Mouse (Mus musculus): ENCODE data around the gene Gm38392. TPM values are rescaled to one million over a fixed set of nuclear protein-coding genes. Genes with fewer than 3 reads are reported as not detected.
"Not testable (repeated sequence)": the region's sequence is repeated elsewhere in the genome, so short reads cannot be mapped to it uniquely, and the experiment has no call there.

Gm38392 gene
- polyA plus RNA-seq, 1 experiment from 2014 or later: 0.35 TPM

- ATAC-seq (ENCODE audit: insufficient read depth): peak; percentile 98
- WGBS (ENCODE audit: insufficient replicate concordance): under 1% methylated on average over 44 of the region's 44 CpGs
- H3K4me1 ChIP-seq (replicated peaks): peaks cover 28% of the 10 kb centered on the region
- H3K27me3 ChIP-seq: no peaks in the 10 kb centered on the region
- no peaks in the 10 kb centered on the region for H3K9me3 ChIP-seq (replicated peaks)
- peak within 1 kb of the TSS; percentile 81 for H3K9ac ChIP-seq
- peak within 1 kb of the TSS; percentile 81 for H3K4me3 ChIP-seq (replicated peaks)
- H3K36me3 ChIP-seq (replicated peaks): peaks cover 27% of the 10 kb centered on the region
- peak within 1 kb of the TSS; percentile 82 for H3K4me2 ChIP-seq
- H3K27ac ChIP-seq (replicated peaks): peak within 1 kb of the TSS; percentile 96
These were observed 9.7 kb upstream of the Gm38392 start, which contains the start of the genes Tsacc and Cct3 for GRCm38 (mm10) chr3:88296561-88297318. Gene Tsacc, minus strand, starts transcription at chr3:88296999. Gene Cct3, plus strand, starts transcription at chr3:88297116.

GRCm38 (mm10) chr3:88296110-88296560 lies 9.1 kb upstream of the Gm38392 start:
- no peaks in the 10 kb centered on the region for H3K9me3 ChIP-seq (replicated peaks)
- H3K9ac ChIP-seq: peak overlapping the region; percentile 70
- peak overlapping the region; percentile 81 for H3K4me3 ChIP-seq (replicated peaks)
- peak overlapping the region; percentile 96 for H3K27ac ChIP-seq (replicated peaks)
- H3K36me3 ChIP-seq (replicated peaks): peaks cover 21% of the 10 kb centered on the region
- ATAC-seq (ENCODE audit: insufficient read depth): no peak
- WGBS (ENCODE audit: insufficient replicate concordance): 0% methylated on average over 12 of the region's 12 CpGs
- peak overlapping the region; percentile 82 for H3K4me2 ChIP-seq
- no peaks in the 10 kb centered on the region for H3K27me3 ChIP-seq
- peaks cover 28% of the 10 kb centered on the region for H3K4me1 ChIP-seq (replicated peaks)

GRCm38 (mm10) chr3:88295272-88295671 lies 8.3 kb upstream of the Gm38392 start:
- Histone ChIP-seq H3K9ac (peak overlapping the region; percentile 70; the same call in 1 of the 2 replicates), H3K4me2 (peak overlapping the region; percentile 82), H3K4me1 (replicated peaks) (peaks cover 28% of the 10 kb centered on the region), H3K27ac (replicated peaks) (0 out of 2 replicates have a peak overlapping the region, but pooled peaks have one; percentile 14), H3K36me3 (replicated peaks) (peaks cover 12% of the 10 kb centered on the region), H3K4me3 (replicated peaks) (peak overlapping the region; percentile 81; the same call in 1 of the 2 replicates)
- not testable (repeated sequence) for H3K9me3 ChIP-seq (replicated peaks); H3K27me3 ChIP-seq; ATAC-seq (ENCODE audit: insufficient read depth)
- WGBS (ENCODE audit: insufficient replicate concordance): 44% methylated on average over 1 of the region's 1 CpGs

GRCm38 (mm10) chr3:88291970-88292369 lies 5.0 kb upstream of the Gm38392 start:
- H3K27ac ChIP-seq (replicated peaks): no peak overlapping the region
- no peaks in the 10 kb centered on the region for H3K27me3 ChIP-seq
- H3K4me2 ChIP-seq: no peak overlapping the region
- peaks cover 11% of the 10 kb centered on the region for H3K4me1 ChIP-seq (replicated peaks)
- H3K36me3 ChIP-seq (replicated peaks): no peaks in the 10 kb centered on the region
- H3K9ac ChIP-seq: no peak overlapping the region
- ATAC-seq (ENCODE audit: insufficient read depth): no peak
- no peaks in the 10 kb centered on the region for H3K9me3 ChIP-seq (replicated peaks)
- WGBS (ENCODE audit: insufficient replicate concordance): 40% methylated on average over 4 of the region's 4 CpGs
- no peak overlapping the region for H3K4me3 ChIP-seq (replicated peaks)

GRCm38 (mm10) chr3:88288133-88288713 lies 1.2 kb upstream of the Gm38392 start:
- H3K9me3 ChIP-seq (replicated peaks): not testable (repeated sequence)

GRCm38 (mm10) chr3:88285565-88285895 lies 1.5 kb downstream of the Gm38392 start:
- not testable (repeated sequence) for H3K9me3 ChIP-seq (replicated peaks); ATAC-seq (ENCODE audit: insufficient read depth); H3K4me1 ChIP-seq (replicated peaks)

More at GRCm38 (mm10) chr3:88288133-88288713, 1.2 kb upstream of the Gm38392 start:
- not testable (repeated sequence) for H3K36me3 ChIP-seq (replicated peaks); H3K4me3 ChIP-seq (replicated peaks); H3K27ac ChIP-seq (replicated peaks); H3K4me2 ChIP-seq; H3K4me1 ChIP-seq (replicated peaks); ATAC-seq (ENCODE audit: insufficient read depth); H3K27me3 ChIP-seq; H3K9ac ChIP-seq
- 72% methylated on average over 9 of the region's 10 CpGs for WGBS (ENCODE audit: insufficient replicate concordance)

GRCm38 (mm10) chr3:88284815-88285564 lies 2.0 kb downstream of the Gm38392 start:
- H3K4me2 ChIP-seq; H3K4me3 ChIP-seq (replicated peaks); H3K9ac ChIP-seq; H3K4me1 ChIP-seq (replicated peaks); H3K36me3 ChIP-seq (replicated peaks); H3K27me3 ChIP-seq; ATAC-seq (ENCODE audit: insufficient read depth); H3K27ac ChIP-seq (replicated peaks); H3K9me3 ChIP-seq (replicated peaks): not testable (repeated sequence)
- 82% methylated on average over 14 of the region's 14 CpGs for WGBS (ENCODE audit: insufficient replicate concordance)

More at GRCm38 (mm10) chr3:88285565-88285895, 1.5 kb downstream of the Gm38392 start:
- H3K27me3 ChIP-seq; H3K36me3 ChIP-seq (replicated peaks); H3K4me2 ChIP-seq; H3K4me3 ChIP-seq (replicated peaks); H3K27ac ChIP-seq (replicated peaks); H3K9ac ChIP-seq: not testable (repeated sequence)
- 45% methylated on average over 2 of the region's 2 CpGs for WGBS (ENCODE audit: insufficient replicate concordance)

- not testable (repeated sequence) for H3K4me3 ChIP-seq (replicated peaks); H3K27me3 ChIP-seq; H3K27ac ChIP-seq (replicated peaks); H3K36me3 ChIP-seq (replicated peaks); H3K4me2 ChIP-seq; H3K4me1 ChIP-seq (replicated peaks); ATAC-seq (ENCODE audit: insufficient read depth); H3K9ac ChIP-seq; H3K9me3 ChIP-seq (replicated peaks)
- WGBS (ENCODE audit: insufficient replicate concordance): 60% methylated on average over 11 of the region's 11 CpGs
These were observed 5.7 kb downstream of the Gm38392 start for GRCm38 (mm10) chr3:88281141-88281916.

- Histone ChIP-seq H3K27me3 (no peaks in the 10 kb centered on the region), H3K9me3 (replicated peaks) (no peaks in the 10 kb centered on the region), H3K36me3 (replicated peaks) (no peaks in the 10 kb centered on the region), H3K4me3 (replicated peaks) (no peak overlapping the region), H3K9ac (no peak overlapping the region), H3K4me2 (no peak overlapping the region), H3K27ac (replicated peaks) (no peak overlapping the region), H3K4me1 (replicated peaks) (no peaks in the 10 kb centered on the region)
- no peak for ATAC-seq (ENCODE audit: insufficient read depth)
- 58% methylated on average over 2 of the region's 2 CpGs for WGBS (ENCODE audit: insufficient replicate concordance)
These were observed 7.0 kb downstream of the Gm38392 start for GRCm38 (mm10) chr3:88280035-88280434.

- H3K4me3 ChIP-seq (replicated peaks): no peak overlapping the region
- ATAC-seq (ENCODE audit: insufficient read depth): no peak
- no peaks in the 10 kb centered on the region for H3K27me3 ChIP-seq
- 39% methylated on average over 7 of the region's 7 CpGs for WGBS (ENCODE audit: insufficient replicate concordance)
- H3K9ac ChIP-seq: no peak overlapping the region
- H3K36me3 ChIP-seq (replicated peaks): no peaks in the 10 kb centered on the region
- H3K4me1 ChIP-seq (replicated peaks): no peaks in the 10 kb centered on the region
- no peaks in the 10 kb centered on the region for H3K9me3 ChIP-seq (replicated peaks)
- H3K27ac ChIP-seq (replicated peaks): no peak overlapping the region
- H3K4me2 ChIP-seq: no peak overlapping the region
These were observed 10.4 kb downstream of the Gm38392 start for GRCm38 (mm10) chr3:88276529-88277143.

Data from liver, embryonic 15.5 days (tissue).